Mouse (Mus musculus) thymus, adult 18-20 months (tissue): ENCODE results near the gene Cep95.

Experiments
- DNase-seq, 2 experiments: peaks; one replicate each; pipeline ENCODE4 v3.0.0; 2022; ENCODE audit warnings: mixed read lengths in 2 of 2

Cep95 gene

DNA sequence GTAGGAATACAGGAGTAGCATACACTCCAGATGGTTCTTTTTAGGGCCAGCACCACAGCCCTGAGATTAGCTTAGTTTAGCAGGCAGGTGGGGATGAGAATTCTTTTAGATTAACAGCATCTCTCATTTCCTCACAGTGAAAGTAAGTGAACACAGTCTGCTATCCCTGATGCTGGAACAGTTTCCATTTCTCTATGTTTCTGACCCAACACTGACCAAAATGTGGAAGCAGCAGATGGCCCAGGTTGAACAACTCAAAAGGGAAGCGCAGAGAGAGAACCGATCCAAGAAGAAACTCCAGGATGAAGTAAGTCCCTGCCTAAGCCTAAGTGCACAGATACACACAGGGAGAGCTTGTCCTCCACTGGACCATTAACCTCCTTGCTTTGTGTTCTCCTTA is 26.3 kb downstream of the Cep95 start:
- DNase-seq: no peak

DNA sequence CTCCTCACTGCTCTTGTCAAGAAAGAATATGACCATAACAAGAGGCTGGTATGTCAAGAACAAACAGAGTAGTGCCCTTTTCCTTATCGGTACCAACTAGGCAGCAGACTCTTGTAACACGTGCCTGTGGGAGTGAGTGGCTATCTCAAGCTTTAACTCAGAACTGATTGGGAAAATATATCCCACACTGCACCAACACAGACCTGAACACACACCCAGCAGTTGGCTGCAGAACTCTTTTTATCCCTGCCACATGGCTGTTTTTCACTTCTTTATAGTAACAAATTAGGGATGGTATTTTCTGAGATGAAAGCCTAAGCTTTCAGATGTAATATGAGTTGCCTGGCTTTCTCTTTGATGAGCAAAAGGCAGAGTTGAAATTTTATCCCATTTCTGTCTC is 26.7 kb downstream of the Cep95 start:
- no peak for DNase-seq

DNA sequence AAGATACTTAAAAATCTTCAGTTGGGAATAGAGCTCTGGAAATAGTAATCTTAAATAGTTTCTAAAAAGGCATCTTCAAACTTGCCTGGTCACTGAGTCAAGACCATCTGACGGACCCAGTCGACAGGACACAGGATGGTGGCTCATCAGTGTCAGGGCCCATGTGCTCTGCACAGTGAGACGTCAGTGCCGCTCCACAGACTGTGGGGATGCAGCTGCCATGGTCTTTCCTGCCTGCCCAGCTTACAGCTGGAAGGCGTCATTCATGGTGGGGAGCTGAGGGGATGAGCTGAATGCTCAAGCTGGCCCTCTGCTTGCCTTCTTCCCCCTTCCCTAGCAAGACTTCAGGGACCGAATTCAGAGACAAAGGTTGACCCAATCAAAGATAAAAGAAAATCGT is 27.3 kb downstream of the Cep95 start:
- no peak for DNase-seq

DNA sequence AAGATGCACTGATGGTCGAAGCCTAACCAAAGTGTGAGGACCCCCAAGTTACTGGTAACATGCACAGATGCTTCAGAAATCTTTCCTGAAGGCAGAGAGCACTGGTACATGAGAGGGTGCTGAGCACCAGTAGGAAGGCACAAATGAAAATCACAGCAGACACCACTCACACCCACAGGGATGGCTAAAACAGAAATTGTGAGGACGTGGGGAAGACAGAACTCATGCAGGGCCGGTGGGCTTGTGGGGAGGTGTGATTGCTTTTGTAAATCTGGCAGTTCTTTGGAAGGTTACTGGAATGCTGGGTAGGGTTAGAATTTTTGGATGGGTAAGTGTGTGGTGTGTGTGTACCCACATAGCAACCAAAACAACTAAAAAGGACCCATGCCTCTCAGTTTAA is 28.1 kb downstream of the Cep95 start:
- DNase-seq: no peak

GRCm38 (mm10) chr11:106817808-106818207 is 28.8 kb downstream of the Cep95 start:
- DNase-seq: no peak

- no peak for DNase-seq
Measured at GRCm38 (mm10) chr11:106818341-106818740, 29.3 kb downstream of the Cep95 start.

- no peak for DNase-seq
Measured at GRCm38 (mm10) chr11:106819595-106819994, 30.5 kb downstream of the Cep95 start.

DNA sequence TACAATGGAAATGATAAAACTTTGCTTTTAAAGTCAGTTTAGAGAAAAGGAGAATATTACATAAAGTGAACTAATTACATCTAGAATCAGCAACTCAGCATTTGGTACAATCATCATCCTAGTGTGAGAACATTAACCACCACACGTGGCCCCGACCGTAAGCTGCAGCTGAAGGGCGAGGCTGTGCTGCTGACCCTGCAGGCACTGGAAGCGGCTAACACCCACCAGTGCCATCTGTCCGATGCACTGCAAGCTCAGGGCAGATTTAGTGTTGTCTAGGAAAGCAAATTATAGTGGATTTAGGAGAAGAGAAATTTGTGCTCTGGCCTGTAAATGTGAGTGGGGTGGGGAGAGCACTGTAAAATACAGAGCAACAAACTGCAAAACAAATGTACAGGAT is 31.2 kb downstream of the Cep95 start:
- no peak for DNase-seq

DNA sequence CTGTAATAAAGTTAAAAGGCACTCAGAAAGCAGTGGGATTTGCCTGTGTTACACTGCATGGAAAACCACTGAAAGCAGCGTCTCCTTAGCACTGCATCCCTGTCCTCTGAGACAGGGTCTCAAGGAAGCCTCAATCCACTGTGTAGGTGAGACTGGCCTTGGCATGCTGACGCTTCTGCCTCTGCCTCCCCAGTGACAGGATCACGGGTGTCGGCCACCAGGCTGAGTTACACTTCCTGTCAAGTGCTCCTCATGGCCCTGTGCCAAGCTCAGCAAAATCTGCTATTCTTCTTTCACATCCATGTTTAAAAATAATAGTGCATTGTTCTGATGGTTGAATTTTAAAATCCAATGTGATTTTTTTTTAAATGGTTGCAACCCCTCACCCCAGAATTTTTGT is 31.9 kb downstream of the Cep95 start:
- peak in 1 of 2 experiments; percentile 9 for DNase-seq

GRCm38 (mm10) chr11:106821397-106821796 is 32.3 kb downstream of the Cep95 start:
- DNase-seq: no peak

GRCm38 (mm10) chr11:106822491-106822890 is 33.4 kb downstream of the Cep95 start:
- DNase-seq: no peak

DNA sequence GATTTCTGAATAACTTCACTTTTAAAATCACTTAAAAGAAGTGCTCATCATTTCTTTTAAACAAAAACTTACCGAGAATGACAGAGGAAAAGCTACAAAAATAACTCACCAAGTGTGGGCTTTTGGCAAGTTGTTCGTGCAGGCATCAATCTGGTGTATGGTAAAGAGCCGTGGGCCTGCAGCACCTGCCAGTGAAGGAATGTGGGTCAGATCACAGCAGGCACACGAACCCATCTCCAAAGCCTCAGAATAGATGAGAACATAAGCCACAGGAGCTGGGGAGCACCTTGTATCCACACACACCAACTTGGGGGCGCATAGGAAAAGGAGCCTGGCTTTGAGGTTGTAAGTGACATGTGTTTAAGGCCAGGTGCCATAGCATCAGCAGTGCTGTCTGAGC is 33.9 kb downstream of the Cep95 start:
- DNase-seq: no peak

DNA sequence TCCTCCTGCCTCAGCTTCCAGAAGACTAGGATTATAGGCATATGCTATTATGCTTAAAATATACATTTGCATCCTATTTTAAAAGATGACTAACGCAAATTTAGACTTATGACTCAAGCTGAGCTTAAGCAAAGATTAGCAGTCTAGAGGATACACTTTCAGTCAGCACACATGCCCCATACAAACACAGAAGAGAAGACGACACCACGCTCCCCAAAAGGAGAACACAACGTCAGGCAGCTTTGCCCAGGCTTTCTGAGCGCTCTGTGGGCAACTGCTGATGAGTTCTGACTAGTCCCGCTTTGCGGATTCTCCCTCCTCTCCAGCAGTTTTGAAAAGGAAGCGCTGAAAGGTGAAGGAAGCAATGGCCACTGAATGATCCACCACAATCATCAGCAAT is 34.7 kb downstream of the Cep95 start:
- no peak for DNase-seq

- no peak for DNase-seq
Measured at GRCm38 (mm10) chr11:106824403-106824802, 35.4 kb downstream of the Cep95 start.

DNA sequence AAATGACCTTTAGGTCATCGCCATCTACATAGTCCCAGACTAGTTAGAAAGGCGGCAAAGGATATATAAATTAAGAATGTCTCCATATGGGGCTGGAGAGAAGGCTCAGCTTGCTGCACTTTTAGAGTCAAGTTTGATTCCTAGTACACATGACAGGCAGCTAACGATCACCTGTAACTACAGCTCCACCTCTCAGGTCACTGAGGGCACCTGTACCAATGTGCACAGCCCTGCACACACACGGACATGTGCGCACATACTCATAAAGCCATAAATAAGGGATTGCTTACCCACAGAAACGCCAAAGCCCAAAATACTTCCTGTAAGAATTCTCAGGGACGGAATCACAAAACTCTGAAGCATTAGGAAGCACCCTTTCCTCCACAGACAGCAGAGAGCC is 39.0 kb downstream of the Cep95 start:
- no peak for DNase-seq

DNA sequence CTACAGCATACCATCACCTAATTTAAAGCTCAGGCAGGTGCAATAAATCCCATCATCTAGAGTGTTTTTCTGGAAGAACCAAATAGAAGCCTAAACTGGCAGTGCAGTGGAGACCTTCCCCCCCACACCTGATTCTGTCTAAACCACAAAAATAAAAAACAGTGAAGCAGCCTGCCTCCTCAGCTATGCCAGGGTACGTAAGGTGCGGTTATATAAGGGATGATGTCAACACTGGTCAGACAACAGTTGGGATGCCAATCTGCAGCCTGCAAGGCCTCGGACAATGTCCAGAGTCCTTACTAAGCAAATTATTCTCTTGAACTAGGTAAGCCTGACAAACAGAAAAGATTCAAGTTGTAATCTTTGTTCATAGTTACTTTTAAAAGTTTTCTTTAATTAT is 53.0 kb downstream of the Cep95 start:
- DNase-seq: no peak

- no peak for DNase-seq
Measured at GRCm38 (mm10) chr11:106851438-106851837, 62.4 kb downstream of the Cep95 start.
